Mouse (Mus musculus) E14TG2a.4 (cell line): Measurements from ENCODE around the gene Kcnj9.

ENCODE experiments used
- CTCF ChIP-seq: conservative IDR thresholded peaks from 2 replicates; pipeline ENCODE4 v1.5.1; 2014; ENCODE audit warnings: low read length
- NANOG ChIP-seq: IDR thresholded peaks from 2 replicates; pipeline ENCODE4 v1.6.1; 2014; ENCODE audit warnings: borderline replicate concordance, low read length, mixed read lengths

- TF ChIP-seq CTCF (no peak), NANOG (no peak)
Measured at GRCm38 (mm10) chr1:172286740-172287139, 42.4 kb downstream of the Kcnj9 start.
